Mouse (Mus musculus) intestine, postnatal 0 days (tissue): ENCODE results near the gene Il2rg. TPM values are rescaled to one million over a fixed set of nuclear protein-coding genes. Genes with fewer than 3 reads are reported as not detected.

Experiments used
- ATAC-seq: fragments of 200-750 bp; cut with Nextera tagmentation; 2 replicates; pipeline ENCODE4 v1.8.0; 2017; ENCODE audit warnings: mild to moderate bottlenecking, moderate TSS enrichment, moderate library complexity
- H3K27ac ChIP-seq: fragments of 300-500 bp; sonication (generic); 2 replicates; pipeline ENCODE4 v1.5.1; 2014; ENCODE audit warnings: mild to moderate bottlenecking, low read depth, low read length, moderate library complexity
- H3K27me3 ChIP-seq: fragments of 300-500 bp; sonication (generic); replicated peaks from 2 replicates; pipeline ENCODE4 v1.6.1; 2014; ENCODE audit warnings: low read length, mixed read lengths; ENCODE audit not compliant: control insufficient read depth, insufficient read depth
- H3K36me3 ChIP-seq: fragments of 300-500 bp; sonication (generic); 2 replicates; pipeline ENCODE4 v1.6.1; 2014; ENCODE audit warnings: mild to moderate bottlenecking, moderate library complexity; ENCODE audit not compliant: control insufficient read depth, insufficient read depth
- H3K4me1 ChIP-seq: fragments of 300-500 bp; sonication (generic); replicated peaks from 2 replicates; pipeline ENCODE4 v1.6.1; 2014; ENCODE audit warnings: antibody characterized with exemption, low read length, mixed read lengths; ENCODE audit not compliant: control insufficient read depth, insufficient read depth
- H3K4me2 ChIP-seq: fragments of 300-500 bp; sonication (generic); replicated peaks from 2 replicates; pipeline ENCODE4 v1.6.1; 2014; ENCODE audit warnings: low read depth, mild to moderate bottlenecking, moderate library complexity
- H3K4me3 ChIP-seq: fragments of 300-500 bp; sonication (generic); 2 replicates; pipeline ENCODE4 v1.5.1; 2014; ENCODE audit warnings: low read depth, low read length
- H3K9ac ChIP-seq: fragments of 300-500 bp; sonication (generic); 2 replicates; pipeline ENCODE4 v1.6.1; 2014; ENCODE audit warnings: mild to moderate bottlenecking, low read depth, low read length
- H3K9me3 ChIP-seq: fragments of 300-500 bp; sonication (generic); 2 replicates; pipeline ENCODE4 v1.6.1; 2016; ENCODE audit warnings: mixed run types; ENCODE audit not compliant: control insufficient read depth
- CTCF ChIP-seq: sonication (generic); IDR thresholded peaks from 2 replicates; pipeline ENCODE4 v1.5.1; 2016; ENCODE audit warnings: low read depth, mild to moderate bottlenecking, control low read depth, antibody characterized with exemption, moderate library complexity
- WGBS: fragments of 180-500 bp; shearing (Covaris S2); extraction: QIAGEN DNeasy Blood & Tissue Kit; methylation state at CpG from one replicate; pipeline ENCODE4 v1.1.7; 2014; 5-methylcytosine and 5-hydroxymethylcytosine counted together
- polyA plus RNA-seq: library from polyadenylated mRNA; unstranded; fragments of >200 nt; fragmentation: Nextera tagmentation; extraction: Ambion mirVana; gene quantifications from 2 replicates; pipeline ENCODE4 v1.2.1, GENCODE M21; 2015

Il2rg gene
- polyA plus RNA-seq = 4.6 and 6.1 TPM in 2 replicates

- Histone ChIP-seq H3K4me3 (no peak within 1 kb of the TSS), H3K4me2 (no peak within 1 kb of the TSS), H3K9me3 (no peaks in the 10 kb centered on the region), H3K9ac (no peak within 1 kb of the TSS), H3K27me3 (0 out of 2 replicates have a peak, but pooled peaks cover 3% of the 10 kb centered on the region), H3K27ac (no peak within 1 kb of the TSS), H3K4me1 (no peaks in the 10 kb centered on the region), H3K36me3 (no peaks in the 10 kb centered on the region)
- TF ChIP-seq CTCF = no peak
- ATAC-seq = no peak
- WGBS = 70% methylated on average over 5 of the region's 5 CpGs
Observed at GRCm38 (mm10) chrX:101268025-101268754, at the start of gene Il2rg. Gene Il2rg (minus strand): TSS chrX:101268255.

DNA sequence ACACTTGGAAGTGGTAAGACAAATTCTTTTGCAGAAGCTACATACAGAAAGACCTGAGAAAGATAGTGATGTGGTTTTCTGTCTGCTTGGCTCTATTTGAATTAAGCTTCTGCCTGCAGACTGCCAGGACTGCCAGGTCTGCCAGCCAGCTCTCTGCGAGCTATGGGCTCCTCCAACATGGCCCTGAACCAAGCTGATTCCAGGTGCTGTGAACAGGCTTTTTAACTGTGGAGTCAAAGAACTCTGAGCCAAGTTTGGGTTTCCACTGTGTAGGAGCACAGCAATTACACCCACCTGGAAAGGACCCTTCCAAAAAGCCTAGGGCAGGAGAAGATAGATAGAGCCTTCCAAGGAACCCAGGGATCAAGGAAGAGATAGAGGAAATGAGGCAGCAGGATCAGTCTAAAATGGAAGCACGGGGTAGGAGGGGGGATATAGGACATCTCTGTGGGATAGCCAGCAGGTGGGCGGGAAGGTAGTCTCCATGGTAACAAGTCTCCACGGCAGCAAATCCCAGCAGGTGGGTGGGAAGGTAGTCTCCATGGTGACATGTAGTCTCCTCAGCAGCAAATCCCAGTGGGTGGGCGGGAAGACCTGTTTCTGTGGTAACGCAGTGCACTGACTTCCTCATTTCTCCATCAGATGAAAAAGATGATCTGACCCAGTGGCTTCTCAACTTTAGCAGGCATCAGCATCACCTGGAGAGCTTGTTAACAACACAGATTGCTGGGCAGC lies 45.7 kb upstream of the Il2rg start:
- no peak overlapping the region for H3K4me2 ChIP-seq

DNA sequence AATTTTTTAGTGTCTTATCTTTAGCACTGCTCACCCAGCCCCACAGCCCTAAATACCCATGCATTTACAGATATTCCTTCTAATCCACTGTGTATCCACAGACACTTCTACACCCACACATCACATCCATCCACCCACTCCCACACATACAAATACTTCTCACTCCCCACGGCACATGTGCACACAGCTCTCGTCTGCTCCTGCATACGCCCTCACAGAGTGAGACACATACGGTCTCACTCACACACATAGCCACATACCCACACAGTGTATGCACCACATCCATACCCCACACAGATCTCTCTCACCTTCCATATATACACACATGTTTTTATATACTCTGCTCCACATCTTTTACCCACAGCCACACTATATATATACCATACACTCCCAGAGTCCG lies 41.2 kb upstream of the Il2rg start:
- H3K36me3 ChIP-seq = no peaks in the 10 kb centered on the region
- no peak for TF ChIP-seq CTCF
- H3K27ac ChIP-seq = no peak overlapping the region
- no peak overlapping the region for H3K4me3 ChIP-seq
- H3K9ac ChIP-seq = no peak overlapping the region
- no peak for ATAC-seq
- H3K4me2 ChIP-seq = no peak overlapping the region
- H3K9me3 ChIP-seq = no peaks in the 10 kb centered on the region
- no peaks in the 10 kb centered on the region for H3K4me1 ChIP-seq
- 94% methylated on average over 5 of the region's 5 CpGs for WGBS
- H3K27me3 ChIP-seq = no peaks in the 10 kb centered on the region

More for the DNA sequence above, 45.7 kb upstream of the Il2rg start:
- no peak overlapping the region for H3K9ac ChIP-seq
- H3K27me3 ChIP-seq = no peaks in the 10 kb centered on the region
- 56% methylated on average over 6 of the region's 6 CpGs for WGBS
- no peak overlapping the region for H3K27ac ChIP-seq
- H3K36me3 ChIP-seq = no peaks in the 10 kb centered on the region
- no peaks in the 10 kb centered on the region for H3K4me1 ChIP-seq
- no peak for TF ChIP-seq CTCF
- ATAC-seq = no peak
- H3K4me3 ChIP-seq = no peak overlapping the region
- H3K9me3 ChIP-seq = no peaks in the 10 kb centered on the region

GRCm38 (mm10) chrX:101304646-101305045 lies 36.6 kb upstream of the Il2rg start:
- Histone ChIP-seq H3K4me2 (no peak overlapping the region), H3K36me3 (no peaks in the 10 kb centered on the region), H3K27ac (no peak overlapping the region), H3K9ac (no peak overlapping the region), H3K27me3 (0 out of 2 replicates have a peak, but pooled peaks cover 2% of the 10 kb centered on the region), H3K4me3 (no peak overlapping the region), H3K9me3 (no peaks in the 10 kb centered on the region), H3K4me1 (no peaks in the 10 kb centered on the region)
- no peak for ATAC-seq
- no peak for TF ChIP-seq CTCF
- 74% methylated on average over 2 of the region's 2 CpGs for WGBS

DNA sequence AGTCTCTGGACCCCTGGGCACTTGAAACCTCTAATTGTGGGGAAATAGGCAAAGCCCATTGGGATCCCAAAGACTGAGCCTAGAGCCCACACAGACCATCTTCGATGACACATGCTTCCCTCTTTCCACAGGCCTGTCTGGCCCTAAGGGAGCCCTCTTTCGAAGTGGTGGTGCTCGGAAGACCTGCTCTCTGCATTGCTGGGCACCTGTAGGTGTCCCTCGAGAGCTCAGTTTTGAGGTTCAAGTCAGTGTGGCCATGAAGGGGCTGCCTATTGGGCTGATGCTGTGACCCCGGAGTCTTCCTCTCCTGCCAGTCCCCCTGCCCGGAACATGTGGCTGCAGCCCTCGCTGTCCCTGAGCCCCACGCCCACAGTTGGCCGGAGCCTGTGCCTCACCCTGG lies 33.6 kb upstream of the Il2rg start:
- WGBS = 86% methylated on average over 9 of the region's 9 CpGs
- H3K9ac ChIP-seq = no peak overlapping the region
- H3K27me3 ChIP-seq = 0 out of 2 replicates have a peak, but pooled peaks cover 4% of the 10 kb centered on the region
- H3K4me2 ChIP-seq = no peak overlapping the region
- H3K36me3 ChIP-seq = no peaks in the 10 kb centered on the region
- H3K9me3 ChIP-seq = no peaks in the 10 kb centered on the region
- H3K27ac ChIP-seq = no peak overlapping the region
- ATAC-seq = no peak
- no peak overlapping the region for H3K4me3 ChIP-seq
- no peak for TF ChIP-seq CTCF
- no peaks in the 10 kb centered on the region for H3K4me1 ChIP-seq

GRCm38 (mm10) chrX:101300427-101301030 lies 32.5 kb upstream of the Il2rg start:
- TF ChIP-seq CTCF = no peak
- H3K27me3 ChIP-seq = 0 out of 2 replicates have a peak, but pooled peaks cover 4% of the 10 kb centered on the region
- no peaks in the 10 kb centered on the region for H3K4me1 ChIP-seq
- H3K4me3 ChIP-seq = no peak overlapping the region
- ATAC-seq = no peak
- H3K27ac ChIP-seq = no peak overlapping the region
- H3K36me3 ChIP-seq = no peaks in the 10 kb centered on the region
- no peaks in the 10 kb centered on the region for H3K9me3 ChIP-seq
- WGBS = 39% methylated on average over 13 of the region's 13 CpGs
- H3K9ac ChIP-seq = no peak overlapping the region
- H3K4me2 ChIP-seq = peak overlapping the region; percentile 52
